In genomic region chr4:83519148-83519547, GRCm38 (mm10) we compare ENCODE assay signal across 28 mouse cellular contexts. TPM values are rescaled to one million over a fixed set of nuclear protein-coding genes. Genes with fewer than 3 reads are reported as not detected.
A peak's percentile ranks its signal among the peaks of the same experiment; 100 is the strongest.
DNase-seq lines count a peak whose midpoint lies in the region; ATAC-seq and TF ChIP-seq lines count a peak whose summit lies in the region.
"Had no signal": no experiment of that assay in that cellular context is flagged by ENCODE, and none has a peak within 500 bp of the region (broad histone marks: within the 10 kb centered on the region; RNA-seq: fewer than 3 reads in every experiment).

No protein-coding gene starts in this region.

- no peaks in the 10 kb centered on the region for H3K9me3 ChIP-seq in liver, embryonic 12.5 days (replicated peaks)
- no peaks in the 10 kb centered on the region for H3K9me3 ChIP-seq in ES-Bruce4 (replicated peaks; ENCODE audit: control insufficient read depth, insufficient read depth, low read length, poor library complexity, severe bottlenecking)
- H3K9me3 ChIP-seq: embryonic facial prominence, embryonic 12.5 days; embryonic facial prominence, embryonic 15.5 days; G1E; heart, embryonic 12.5 days; heart, embryonic 15.5 days; hindbrain, embryonic 10.5 days; hindbrain, embryonic 13.5 days; intestine, embryonic 15.5 days had no signal

- TF ChIP-seq EP300 in ES-Bruce4 (IDR thresholded peaks at IDR 0.05; ENCODE audit: insufficient read depth, low read depth, low read length), result no peak

- ATAC-seq in liver, embryonic 12.5 days, result no peak
- ATAC-seq: activated CD4-positive, CD25-positive, alpha-beta regulatory T cell, adult 4 months; CD4-positive, CD25-positive, alpha-beta regulatory T cell, adult 4 months; forebrain, embryonic 14.5 days; hindbrain, embryonic 16.5 days; intestine, embryonic 15.5 days; Patski had no signal

- WGBS in liver, adult 2 months, result 14% methylated on average over 2 of the region's 2 CpGs
- 67% methylated on average over 2 of the region's 2 CpGs for WGBS in liver, embryonic 12.5 days (ENCODE audit: insufficient replicate concordance)

- H3K4me2 ChIP-seq in liver, embryonic 12.5 days, result no peak overlapping the region
- H3K4me2 ChIP-seq: embryonic facial prominence, embryonic 12.5 days; embryonic facial prominence, embryonic 15.5 days; heart, embryonic 12.5 days; heart, embryonic 15.5 days; hindbrain, embryonic 13.5 days; intestine, embryonic 15.5 days had no signal

- intact Hi-C loops in left cerebral cortex, adult 2 months (cut with DNase I), result no loop called here

- no peaks in the 10 kb centered on the region for H3K27me3 ChIP-seq in liver, adult 2 months (ENCODE audit: control insufficient read depth, insufficient read depth, low read length)
- no peaks in the 10 kb centered on the region for H3K27me3 ChIP-seq in liver, embryonic 12.5 days (replicated peaks)
- H3K27me3 ChIP-seq in ES-Bruce4 (ENCODE audit: control insufficient read depth, insufficient read depth, low read length, poor library complexity, severe bottlenecking), result no peaks in the 10 kb centered on the region
- H3K27me3 ChIP-seq: embryonic facial prominence, embryonic 12.5 days; embryonic facial prominence, embryonic 15.5 days; heart, embryonic 12.5 days; heart, embryonic 15.5 days; hindbrain, embryonic 13.5 days; intestine, embryonic 15.5 days; Patski had no signal

- no peak for TF ChIP-seq CTCF in liver, adult 2 months (IDR thresholded peaks at IDR 0.05; ENCODE audit: low read depth, low read length)
- no peak for TF ChIP-seq CTCF in ES-Bruce4 (IDR thresholded peaks at IDR 0.05; ENCODE audit: low read depth, low read length)
- TF ChIP-seq CTCF in left cerebral cortex, adult 2 months (IDR thresholded peaks at IDR 0.05), result no peak

- no peaks in the 10 kb centered on the region for H3K79me2 ChIP-seq in liver, adult 2 months (ENCODE audit: control insufficient read depth, insufficient read depth, low read length)

- H3K27ac ChIP-seq in liver, adult 2 months (replicated peaks; ENCODE audit: insufficient read depth, low read depth, low read length), result no peak overlapping the region
- H3K27ac ChIP-seq in liver, embryonic 12.5 days, result no peak overlapping the region
- H3K27ac ChIP-seq in ES-Bruce4 (ENCODE audit: insufficient read depth, low read length), result peak overlapping the region; percentile 89; the same call in 1 of the 2 replicates
- H3K27ac ChIP-seq in left cerebral cortex, adult 2 months, result no peak overlapping the region
- H3K27ac ChIP-seq: embryonic facial prominence, embryonic 12.5 days; embryonic facial prominence, embryonic 15.5 days; heart, embryonic 15.5 days; hindbrain, embryonic 10.5 days; hindbrain, embryonic 13.5 days; intestine, embryonic 15.5 days had no signal

- peaks cover 2% of the 10 kb centered on the region; the same call in 1 of the 2 replicates for H3K4me1 ChIP-seq in liver, adult 2 months (ENCODE audit: control insufficient read depth, insufficient read depth, low read length)
- H3K4me1 ChIP-seq in liver, embryonic 12.5 days, result peaks cover 6% of the 10 kb centered on the region
- H3K4me1 ChIP-seq in ES-Bruce4 (ENCODE audit: control insufficient read depth, insufficient read depth, low read length), result peaks cover 4% of the 10 kb centered on the region
- H3K4me1 ChIP-seq: embryonic facial prominence, embryonic 12.5 days; embryonic facial prominence, embryonic 15.5 days; heart, embryonic 12.5 days; heart, embryonic 15.5 days; intestine, embryonic 15.5 days had no signal

- peak; percentile 75 for DNase-seq in liver, adult 2 months (ENCODE audit: extremely low read depth, low read depth, low spot score)
- DNase-seq in ES-CJ7 (ENCODE audit: low read depth, low spot score), result peak; percentile 85
- peak; percentile 25 for DNase-seq in adipocyte (ENCODE audit: low spot score)
- no peak for DNase-seq in left cerebral cortex, adult 2 months (ENCODE audit: extremely low spot score in 1 of 2, low spot score in 2 of 2)
- DNase-seq: adrenal gland, postnatal 14 days; cerebellum, adult 11-12 months; cerebellum, adult 9-10 months; cerebellum, postnatal 25 days; gastrocnemius, postnatal 10 days; gastrocnemius, postnatal 36 days; heart, postnatal 10 days; heart, postnatal 36 days; kidney, adult 11 months had no signal

- H3K36me3 ChIP-seq in liver, adult 2 months (ENCODE audit: control insufficient read depth, insufficient read depth, low read length), result no peaks in the 10 kb centered on the region
- no peaks in the 10 kb centered on the region for H3K36me3 ChIP-seq in liver, embryonic 12.5 days
- H3K36me3 ChIP-seq in ES-Bruce4 (ENCODE audit: control insufficient read depth, insufficient read depth, low read length, poor library complexity, severe bottlenecking), result no peaks in the 10 kb centered on the region
- H3K36me3 ChIP-seq: embryonic facial prominence, embryonic 12.5 days; embryonic facial prominence, embryonic 15.5 days; G1E; heart, embryonic 12.5 days; heart, embryonic 15.5 days; hindbrain, embryonic 10.5 days; hindbrain, embryonic 13.5 days; intestine, embryonic 15.5 days had no signal

- no peak overlapping the region for H3K9ac ChIP-seq in liver, adult 2 months (ENCODE audit: low read depth, low read length)
- H3K9ac ChIP-seq in liver, embryonic 12.5 days, result no peak overlapping the region
- H3K9ac ChIP-seq in ES-Bruce4 (ENCODE audit: low read depth, poor library complexity, severe bottlenecking), result no peak overlapping the region
- H3K9ac ChIP-seq: embryonic facial prominence, embryonic 12.5 days; embryonic facial prominence, embryonic 15.5 days; heart, embryonic 12.5 days; heart, embryonic 15.5 days; hindbrain, embryonic 13.5 days; intestine, embryonic 15.5 days had no signal

- no peak for TF ChIP-seq POLR2A in liver, adult 2 months (IDR thresholded peaks at IDR 0.05; ENCODE audit: extremely low read depth, insufficient read depth, low read length)
- TF ChIP-seq POLR2A in ES-Bruce4 (IDR thresholded peaks at IDR 0.05; ENCODE audit: insufficient read depth, low read length), result no peak

- H3K4me3 ChIP-seq in liver, adult 2 months (ENCODE audit: insufficient read depth, low read depth, low read length), result no peak overlapping the region
- no peak overlapping the region for H3K4me3 ChIP-seq in liver, embryonic 12.5 days
- H3K4me3 ChIP-seq in ES-Bruce4 (ENCODE audit: low read depth, low read length), result no peak overlapping the region
- no peak overlapping the region for H3K4me3 ChIP-seq in left cerebral cortex, adult 2 months
- H3K4me3 ChIP-seq: embryonic facial prominence, embryonic 12.5 days; embryonic facial prominence, embryonic 15.5 days; heart, embryonic 12.5 days; heart, embryonic 15.5 days; hindbrain, embryonic 10.5 days; hindbrain, embryonic 13.5 days; intestine, embryonic 15.5 days had no signal

RNA-seq across cellular contexts. Expression of gene Ccdc171, which starts 6.2 kb away (rescaled TPM):
- 4.4 and 6.8 TPM in 2 replicates for total RNA-seq in liver, adult 2 months (2014; rRNA removed)
- 0.45 and 1.4 TPM in 2 replicates for polyA plus RNA-seq in liver, adult 2 months (2012; rRNA removed)
- polyA plus RNA-seq in liver, embryonic 12.5 days (2016; fragmentation: Nextera tagmentation; extraction: Ambion mirVana), result 2.4 and 2.6 TPM in 2 replicates
- polyA plus RNA-seq in ES-Bruce4 (2011; ENCODE audit: insufficient read depth, insufficient read length, low read depth, missing spikeins), result 8.7 and 9.2 TPM in 2 replicates
- total RNA-seq in left cerebral cortex, adult 2 months (2021), result 1 to 10 TPM; 3.6 to 4.8 TPM

RNA-seq across cellular contexts. Expression of gene Psip1, which starts 32.9 kb away (rescaled TPM):
- total RNA-seq in liver, adult 2 months (2014; rRNA removed), result 16.0 and 17.7 TPM in 2 replicates
- 4.4 and 6.9 TPM in 2 replicates for polyA plus RNA-seq in liver, adult 2 months (2012; rRNA removed)
- polyA plus RNA-seq in liver, embryonic 12.5 days (2016; fragmentation: Nextera tagmentation; extraction: Ambion mirVana), result 92.0 and 100.0 TPM in 2 replicates
- polyA plus RNA-seq in ES-Bruce4 (2011; ENCODE audit: insufficient read depth, insufficient read length, low read depth, missing spikeins), result 434 and 464 TPM in 2 replicates
- 100 to 1,000 TPM; 197 to 199 TPM for total RNA-seq in left cerebral cortex, adult 2 months (2021)

Comparison
In these comparisons a context has a peak if more than half of its experiments do, and no peak if none do; other contexts are left out.
1. RNA of gene Psip1, which starts 32.9 kb away (polyA plus RNA-seq): 434 to 464 TPM in ES-Bruce4 and 92.0 to 100.0 TPM in liver, embryonic 12.5 days; 4.4 to 6.9 TPM in liver, adult 2 months; every median in the first group is over 10 times any median in the second.
2. DNase-seq: peak in liver, adult 2 months (single experiment), ES-CJ7 (single experiment) and adipocyte (single experiment); none in left cerebral cortex, adult 2 months (0 of 2).